Mouse (Mus musculus) B cell, adult 2 months (primary cell): Measurements from ENCODE around the gene Olfr1269.

Experiments
- DNase-seq, 2 experiments: peaks; one replicate each; pipeline ENCODE4 v3.0.0; 2022

The Olfr1269 gene

DNA sequence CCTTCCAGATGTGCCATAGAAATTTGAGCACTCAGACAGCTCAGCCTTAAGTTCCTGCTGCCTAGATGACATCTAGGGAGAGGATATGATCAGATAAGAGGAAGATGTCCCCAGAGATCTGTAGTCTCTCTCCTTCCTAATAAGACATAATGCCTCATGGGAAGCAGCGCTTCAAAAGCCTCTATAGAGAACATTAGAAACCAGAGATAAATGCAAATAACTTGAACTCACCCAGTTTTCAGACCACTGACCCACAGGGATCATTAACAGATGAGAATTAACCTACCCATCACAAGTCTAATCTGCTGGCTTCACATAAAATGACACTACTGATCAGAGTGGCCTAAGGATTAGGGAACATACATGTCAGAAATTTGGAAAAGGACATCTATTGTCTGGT lies at the start of gene Olfr1269:
Olfr1269 (minus strand) TSS at position 101 of the 400 bp plus-strand sequence.
- DNase-seq: no peak

DNA sequence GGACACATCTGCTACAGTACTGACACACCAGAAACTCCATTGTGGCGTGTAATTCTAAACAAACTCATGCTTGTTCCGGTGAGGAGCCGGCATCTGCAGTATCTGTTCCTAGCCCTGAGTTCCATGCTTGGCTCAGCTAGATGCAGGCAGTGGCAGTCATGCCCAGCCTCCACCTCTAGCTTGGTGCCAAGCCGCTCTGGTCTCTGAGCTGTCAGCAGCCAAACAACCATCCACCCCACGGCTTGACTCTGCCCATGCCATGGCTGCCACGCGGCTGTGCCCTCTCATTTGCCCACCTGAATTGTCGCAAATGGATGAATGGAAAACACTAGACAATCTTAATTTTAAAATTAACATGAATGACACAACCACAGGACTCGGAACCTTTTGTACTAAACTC lies 32.7 kb upstream of the Olfr1269 start:
- no peak for DNase-seq

DNA sequence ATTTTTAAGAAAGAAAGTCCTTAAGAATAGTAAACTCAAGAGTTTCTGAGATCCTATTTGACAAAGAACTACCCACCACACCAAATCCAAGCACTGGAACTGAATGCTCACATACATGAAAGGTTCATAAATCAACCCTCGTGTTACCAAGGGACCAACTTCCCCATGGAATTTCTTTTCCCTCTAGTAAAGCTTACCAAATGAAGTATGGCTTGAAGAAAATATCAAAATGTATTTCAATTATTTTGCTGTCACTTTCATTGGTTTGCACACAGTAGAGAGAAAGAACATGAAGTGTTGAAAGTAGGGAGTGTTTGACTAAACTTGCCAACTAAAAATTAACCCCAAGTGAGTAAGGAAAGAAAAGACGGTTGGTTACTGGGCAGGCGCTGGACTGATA lies 31.8 kb upstream of the Olfr1269 start, which contains the start of gene Olfr1270:
Olfr1270 (minus strand) TSS at position 101 of the 400 bp plus-strand sequence.
- no peak for DNase-seq

DNA sequence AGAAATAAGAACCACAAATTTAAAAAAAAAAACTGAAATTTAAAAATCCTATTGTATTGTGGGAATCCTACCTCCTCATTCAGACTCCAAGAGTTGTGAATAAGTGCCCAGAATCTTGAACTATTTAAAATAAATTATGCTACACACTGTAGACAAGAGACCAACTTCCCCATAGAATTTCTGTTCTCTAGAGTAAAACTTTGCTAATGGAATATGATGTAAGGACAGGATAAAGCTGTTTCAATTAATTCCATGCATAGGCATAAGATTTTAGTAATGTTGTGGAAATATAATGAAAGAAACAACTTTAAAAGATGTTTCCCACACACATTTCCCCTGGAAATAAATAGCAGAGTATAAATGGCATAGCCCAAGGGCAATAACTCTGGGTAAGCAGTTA lies 21.0 kb upstream of the Olfr1269 start, which contains the start of gene Olfr32:
Olfr32 (minus strand) TSS at position 101 of the 400 bp plus-strand sequence.
- no peak for DNase-seq

DNA sequence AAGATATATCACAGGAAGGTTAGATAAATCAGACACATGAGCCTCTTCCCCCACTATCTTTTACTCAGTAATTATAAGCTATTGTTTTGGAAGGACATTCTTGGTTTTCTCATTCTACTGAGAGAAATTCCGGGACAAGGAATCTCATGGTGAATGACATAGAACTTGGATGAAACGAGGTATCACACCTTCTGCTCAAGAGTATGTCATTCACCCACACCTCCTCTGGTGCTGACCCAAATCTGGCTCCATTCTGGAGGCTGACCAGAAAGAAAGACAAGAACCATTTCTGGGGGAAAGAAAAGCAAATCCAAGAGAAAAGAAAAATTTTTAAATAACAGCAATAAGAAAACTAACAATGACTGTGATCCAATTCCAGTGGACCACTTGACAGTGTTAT lies 51.1 kb downstream of the Olfr1269 start:
- no peak for DNase-seq
